Mouse (Mus musculus): ENCODE data around the gene Gm7029. TPM values are rescaled to one million over a fixed set of nuclear protein-coding genes. Genes with fewer than 3 reads are reported as not detected.

Gene Gm7029
- polyA plus RNA-seq, 1 experiment from 2014 or later: not detected

DNA sequence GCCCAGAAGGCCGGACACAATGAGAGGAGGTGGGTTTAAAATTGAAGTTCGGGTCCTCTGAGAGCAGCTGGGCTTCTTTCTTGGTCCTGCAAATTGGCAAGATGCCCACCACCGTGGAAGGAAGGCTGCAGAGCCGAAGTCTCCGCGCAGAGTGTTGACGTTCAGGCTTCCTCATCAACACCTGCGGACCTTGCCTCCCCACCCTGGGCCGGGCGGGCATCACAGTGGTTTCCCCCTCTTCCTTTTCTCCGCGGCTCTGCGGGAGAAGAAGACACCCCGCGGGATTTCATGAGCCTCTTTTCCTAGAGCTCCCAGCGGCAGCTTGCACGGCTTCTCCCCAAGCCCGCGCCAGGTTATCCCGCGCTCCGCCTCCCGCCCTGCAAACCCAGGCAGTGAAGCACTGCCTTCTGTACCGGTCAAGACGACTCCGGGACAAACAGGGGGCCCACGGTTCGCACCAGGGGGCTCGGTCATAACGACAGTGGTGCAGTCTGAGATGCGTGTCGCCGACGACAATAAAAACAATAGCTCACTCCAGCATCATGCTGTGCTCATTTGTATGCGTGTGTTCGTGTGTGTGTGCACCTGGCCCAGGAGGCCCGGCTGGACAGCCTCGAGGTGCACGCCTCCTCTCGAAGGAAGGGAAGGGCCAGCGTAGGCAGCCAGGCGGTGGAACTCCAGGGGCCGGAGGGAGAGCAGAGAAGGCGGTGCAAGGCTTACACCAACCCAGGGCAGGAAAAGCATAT lies 34.9 kb downstream of the Gm7029 start:
- Histone ChIP-seq H3K4me2 (replicated peaks) (peak overlapping the region; percentile 98), H3K27ac (peak overlapping the region; percentile 88), H3K27me3 (no peaks in the 10 kb centered on the region), H3K4me3 (peak overlapping the region; percentile 80), H3K4me1 (peaks cover 16% of the 10 kb centered on the region), H3K36me3 (peaks cover 24% of the 10 kb centered on the region), H3K9me3 (no peaks in the 10 kb centered on the region), H3K9ac (peak overlapping the region; percentile 76)
- ATAC-seq (ENCODE audit: insufficient number of reproducible peaks, insufficient read depth, low FRiP score, low TSS enrichment): peak; percentile 4; the same call in 1 of the 2 replicates
- under 1% methylated on average over 43 of the region's 44 CpGs for WGBS

DNA sequence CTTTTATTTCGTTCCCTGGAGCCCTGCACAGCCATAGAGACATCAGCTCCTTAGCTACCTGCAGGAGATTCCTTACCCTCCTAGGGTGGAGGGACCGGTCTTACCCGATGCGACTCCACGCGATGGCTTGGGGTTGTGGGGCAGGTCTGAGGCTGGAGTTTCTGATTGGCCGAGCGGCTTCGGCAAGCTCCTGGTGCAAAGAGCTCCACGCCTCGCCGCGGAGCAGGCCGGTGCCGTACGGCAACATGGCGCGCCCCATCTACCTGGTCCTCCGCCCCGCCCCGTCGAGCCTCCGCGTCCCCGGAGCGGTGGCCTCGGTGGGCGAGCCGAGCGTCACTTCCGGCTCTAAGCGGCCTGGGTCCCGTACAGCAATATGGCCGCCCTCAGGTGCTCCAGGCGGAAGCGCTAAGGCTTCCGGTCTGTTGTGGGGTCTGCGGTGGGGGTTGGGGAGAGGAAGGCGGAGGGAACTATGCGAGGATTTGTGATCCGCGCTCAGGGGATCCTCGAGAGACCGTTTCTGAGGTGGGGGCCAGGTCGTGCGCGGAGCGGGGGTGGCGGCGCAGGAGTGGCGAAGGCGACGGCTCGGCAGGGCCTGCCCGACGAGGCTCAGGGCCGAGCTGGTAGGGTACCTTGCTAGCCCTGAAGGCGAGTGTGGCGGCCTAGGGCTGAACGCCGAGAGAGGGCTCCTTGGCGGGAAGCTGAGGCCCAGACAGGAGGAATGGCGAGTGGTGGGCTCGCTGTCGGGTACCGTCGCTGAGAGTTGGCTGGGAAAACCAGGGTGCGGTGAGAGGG lies 35.6 kb downstream of the Gm7029 start, which contains the start of gene Daxx:
Gene Daxx, plus strand, starts transcription at position 338 of the 792 bp plus-strand sequence.
- Histone ChIP-seq H3K4me2 (replicated peaks) (peak within 1 kb of the TSS; percentile 98), H3K27me3 (no peaks in the 10 kb centered on the region), H3K9ac (peak within 1 kb of the TSS; percentile 80), H3K36me3 (peaks cover 32% of the 10 kb centered on the region), H3K4me1 (peaks cover 19% of the 10 kb centered on the region), H3K27ac (peak within 1 kb of the TSS; percentile 88), H3K9me3 (no peaks in the 10 kb centered on the region), H3K4me3 (peak within 1 kb of the TSS; percentile 80)
- under 1% methylated on average over 68 of the region's 68 CpGs for WGBS
- ATAC-seq (ENCODE audit: insufficient number of reproducible peaks, insufficient read depth, low FRiP score, low TSS enrichment): peak; percentile 95

DNA sequence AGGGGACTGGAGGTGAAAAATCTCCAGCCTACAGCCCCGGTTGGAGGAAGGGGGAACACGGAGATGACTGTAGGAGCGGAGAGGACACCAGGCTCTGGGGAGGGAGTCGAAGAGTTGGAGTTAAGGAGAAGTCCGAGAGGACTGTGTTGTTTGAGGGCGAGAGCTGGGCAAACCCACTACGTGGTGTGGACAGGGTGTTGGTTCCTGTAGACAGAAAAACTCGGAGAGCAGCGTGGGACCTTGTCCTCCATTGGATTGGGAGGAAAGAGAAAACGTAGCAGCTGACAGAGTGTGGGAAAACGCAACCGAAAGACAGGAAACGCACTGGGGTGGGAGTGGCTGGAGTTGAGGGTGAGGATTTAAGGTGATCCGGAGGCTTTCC lies 36.2 kb downstream of the Gm7029 start:
- peak overlapping the region; percentile 80 for H3K9ac ChIP-seq
- peaks cover 37% of the 10 kb centered on the region for H3K36me3 ChIP-seq
- ATAC-seq (ENCODE audit: insufficient number of reproducible peaks, insufficient read depth, low FRiP score, low TSS enrichment): no peak
- H3K9me3 ChIP-seq: no peaks in the 10 kb centered on the region
- peak overlapping the region; percentile 80 for H3K4me3 ChIP-seq
- H3K4me1 ChIP-seq: peaks cover 23% of the 10 kb centered on the region
- no peaks in the 10 kb centered on the region for H3K27me3 ChIP-seq
- peak overlapping the region; percentile 88 for H3K27ac ChIP-seq
- H3K4me2 ChIP-seq (replicated peaks): peak overlapping the region; percentile 98
- WGBS: under 1% methylated on average over 14 of the region's 14 CpGs

GRCm38 (mm10) chr17:33910346-33911051 lies 36.9 kb downstream of the Gm7029 start:
- Histone ChIP-seq H3K9ac (peak overlapping the region; percentile 80), H3K27ac (peak overlapping the region; percentile 88), H3K9me3 (no peaks in the 10 kb centered on the region), H3K4me1 (peaks cover 29% of the 10 kb centered on the region), H3K4me2 (replicated peaks) (peak overlapping the region; percentile 98), H3K27me3 (no peaks in the 10 kb centered on the region), H3K36me3 (peaks cover 41% of the 10 kb centered on the region), H3K4me3 (peak overlapping the region; percentile 80)
- WGBS: 42% methylated on average over 11 of the region's 11 CpGs
- ATAC-seq (ENCODE audit: insufficient number of reproducible peaks, insufficient read depth, low FRiP score, low TSS enrichment): no peak

DNA sequence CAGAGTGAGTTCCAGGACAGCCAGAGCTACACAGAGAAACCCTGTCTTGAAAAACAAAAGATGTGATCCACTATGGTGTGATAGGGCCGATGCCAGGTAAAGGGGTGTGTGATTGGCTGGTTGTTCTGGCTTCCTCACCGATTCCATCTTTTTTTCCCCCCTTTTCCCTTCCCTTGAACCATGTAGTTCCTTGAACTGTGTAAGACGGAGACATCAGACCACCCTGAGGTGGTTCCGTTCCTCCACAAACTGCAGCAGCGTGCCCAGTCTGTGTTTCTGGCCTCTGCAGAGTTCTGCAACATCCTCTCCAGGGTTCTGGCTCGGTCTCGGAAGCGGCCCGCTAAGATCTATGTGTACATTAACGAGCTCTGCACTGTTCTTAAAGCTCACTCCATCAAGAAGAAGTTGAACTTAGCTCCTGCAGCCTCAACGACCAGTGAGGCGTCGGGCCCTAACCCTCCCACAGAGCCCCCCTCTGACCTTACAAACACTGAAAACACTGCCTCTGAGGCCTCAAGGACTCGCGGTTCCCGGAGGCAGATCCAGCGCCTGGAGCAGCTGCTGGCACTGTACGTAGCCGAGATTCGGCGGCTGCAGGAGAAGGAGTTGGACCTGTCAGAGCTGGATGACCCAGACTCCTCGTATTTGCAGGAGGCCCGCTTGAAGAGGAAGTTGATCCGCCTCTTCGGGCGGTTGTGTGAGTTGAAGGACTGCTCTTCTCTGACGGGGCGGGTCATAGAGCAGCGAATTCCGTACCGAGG lies 37.6 kb downstream of the Gm7029 start:
- H3K9me3 ChIP-seq: no peaks in the 10 kb centered on the region
- H3K36me3 ChIP-seq: peaks cover 41% of the 10 kb centered on the region
- H3K27me3 ChIP-seq: no peaks in the 10 kb centered on the region
- peak overlapping the region; percentile 11; the same call in 1 of the 2 replicates for H3K9ac ChIP-seq
- WGBS: 93% methylated on average over 31 of the region's 31 CpGs
- no peak overlapping the region for H3K27ac ChIP-seq
- no peak overlapping the region for H3K4me2 ChIP-seq (replicated peaks)
- no peak for ATAC-seq (ENCODE audit: insufficient number of reproducible peaks, insufficient read depth, low FRiP score, low TSS enrichment)
- peak overlapping the region; percentile 13; the same call in 1 of the 2 replicates for H3K4me3 ChIP-seq
- H3K4me1 ChIP-seq: peaks cover 29% of the 10 kb centered on the region

GRCm38 (mm10) chr17:33911813-33912414 lies 38.3 kb downstream of the Gm7029 start:
- no peaks in the 10 kb centered on the region for H3K27me3 ChIP-seq
- peak overlapping the region; percentile 11; the same call in 1 of the 2 replicates for H3K9ac ChIP-seq
- H3K4me1 ChIP-seq: peaks cover 32% of the 10 kb centered on the region
- no peaks in the 10 kb centered on the region for H3K9me3 ChIP-seq
- H3K27ac ChIP-seq: no peak overlapping the region
- WGBS: 88% methylated on average over 28 of the region's 28 CpGs
- no peak for ATAC-seq (ENCODE audit: insufficient number of reproducible peaks, insufficient read depth, low FRiP score, low TSS enrichment)
- no peak overlapping the region for H3K4me2 ChIP-seq (replicated peaks)
- no peak overlapping the region for H3K4me3 ChIP-seq
- H3K36me3 ChIP-seq: peaks cover 41% of the 10 kb centered on the region

GRCm38 (mm10) chr17:33913264-33913663 lies 39.6 kb downstream of the Gm7029 start:
- Histone ChIP-seq H3K4me1 (peaks cover 27% of the 10 kb centered on the region), H3K36me3 (peaks cover 49% of the 10 kb centered on the region), H3K9me3 (no peaks in the 10 kb centered on the region), H3K4me3 (no peak overlapping the region), H3K9ac (no peak overlapping the region), H3K4me2 (replicated peaks) (no peak overlapping the region), H3K27ac (no peak overlapping the region), H3K27me3 (no peaks in the 10 kb centered on the region)
- 95% methylated on average over 10 of the region's 10 CpGs for WGBS
- ATAC-seq (ENCODE audit: insufficient number of reproducible peaks, insufficient read depth, low FRiP score, low TSS enrichment): no peak

DNA sequence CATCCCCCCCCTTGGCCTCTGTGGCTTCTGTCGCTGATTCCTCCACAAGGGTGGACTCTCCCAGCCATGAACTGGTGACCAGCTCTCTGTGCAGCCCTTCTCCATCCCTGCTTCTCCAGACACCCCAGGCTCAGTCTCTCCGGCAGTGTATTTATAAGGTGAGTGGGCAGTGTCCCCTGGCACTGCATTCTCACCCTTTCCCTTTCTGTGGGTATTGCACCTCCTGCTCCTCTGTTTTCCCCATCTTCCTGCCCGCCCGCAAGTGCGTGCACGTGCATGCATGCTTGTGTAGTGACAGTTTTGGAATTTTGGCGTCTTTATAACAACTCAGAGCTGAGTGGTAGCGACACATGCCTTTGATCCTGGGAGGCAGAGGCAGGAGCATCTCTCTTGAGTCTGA lies 40.3 kb downstream of the Gm7029 start:
- Histone ChIP-seq H3K9ac (no peak overlapping the region), H3K36me3 (peaks cover 49% of the 10 kb centered on the region), H3K4me1 (peaks cover 31% of the 10 kb centered on the region), H3K4me2 (replicated peaks) (no peak overlapping the region), H3K27ac (no peak overlapping the region), H3K27me3 (0 out of 2 replicates have a peak, but pooled peaks cover 2% of the 10 kb centered on the region), H3K4me3 (no peak overlapping the region), H3K9me3 (no peaks in the 10 kb centered on the region)
- no peak for ATAC-seq (ENCODE audit: insufficient number of reproducible peaks, insufficient read depth, low FRiP score, low TSS enrichment)
- 92% methylated on average over 8 of the region's 8 CpGs for WGBS

DNA sequence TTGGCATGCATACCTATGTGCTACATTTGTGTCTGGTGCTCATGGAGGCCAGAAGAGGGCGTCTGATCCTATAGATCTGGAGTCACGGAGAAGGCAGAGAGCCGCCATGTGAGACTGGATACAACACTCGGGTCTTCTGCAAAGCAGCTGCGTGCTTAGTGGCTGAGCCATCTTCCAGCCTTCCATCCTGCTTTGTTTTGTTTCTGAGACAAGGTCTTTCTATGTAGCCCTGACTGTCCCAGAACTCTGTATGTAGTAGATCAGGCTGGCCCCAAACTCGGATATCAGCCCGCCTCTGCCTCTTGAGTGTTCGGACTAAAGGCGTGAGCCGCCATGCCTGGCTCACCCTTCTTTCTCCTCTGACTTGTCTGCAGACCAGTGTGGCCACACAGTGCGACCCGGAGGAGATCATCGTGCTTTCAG lies 41.3 kb downstream of the Gm7029 start:
- H3K27me3 ChIP-seq: 0 out of 2 replicates have a peak, but pooled peaks cover 2% of the 10 kb centered on the region
- no peaks in the 10 kb centered on the region for H3K9me3 ChIP-seq
- H3K27ac ChIP-seq: no peak overlapping the region
- H3K4me3 ChIP-seq: no peak overlapping the region
- H3K9ac ChIP-seq: no peak overlapping the region
- H3K4me1 ChIP-seq: peaks cover 40% of the 10 kb centered on the region
- peaks cover 49% of the 10 kb centered on the region for H3K36me3 ChIP-seq
- peak overlapping the region; percentile 54 for H3K4me2 ChIP-seq (replicated peaks)
- no peak for ATAC-seq (ENCODE audit: insufficient number of reproducible peaks, insufficient read depth, low FRiP score, low TSS enrichment)
- WGBS: 75% methylated on average over 13 of the region's 13 CpGs

DNA sequence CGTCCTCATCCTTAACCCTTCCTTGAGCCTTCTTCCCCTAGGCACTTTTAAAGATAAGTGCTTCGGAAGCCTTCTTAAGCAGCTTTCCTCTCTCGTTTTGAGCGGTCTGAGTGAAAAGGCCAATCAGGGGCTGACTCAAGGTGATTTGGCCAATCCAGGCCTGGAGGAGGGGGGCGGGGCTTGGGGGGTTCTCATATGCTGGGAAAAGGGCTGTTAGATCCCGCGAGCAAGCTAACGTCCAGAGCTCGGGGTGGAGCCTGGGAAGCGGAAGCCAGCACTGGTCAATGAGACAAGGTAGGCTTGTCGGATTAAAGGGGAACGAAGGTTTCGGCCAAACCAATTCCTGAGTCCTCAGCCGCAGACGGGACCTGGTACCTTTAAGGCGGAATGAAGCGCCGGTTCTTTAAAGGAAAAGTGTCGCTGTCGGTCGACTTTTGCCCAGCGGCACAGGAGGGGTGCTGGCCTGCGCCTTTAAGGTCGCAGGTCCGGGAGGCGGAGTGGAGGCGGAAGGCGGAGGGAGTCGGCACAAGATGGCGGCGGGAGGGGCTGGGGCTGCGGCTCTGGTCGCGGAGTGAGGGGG lies 42.1 kb downstream of the Gm7029 start, which contains the start of the genes Tapbp and Zbtb22:
Gene Tapbp, plus strand, starts transcription at position 229 of the 580 bp plus-strand sequence.
Gene Zbtb22, plus strand, starts transcription at position 234 of the 580 bp plus-strand sequence.
- Histone ChIP-seq H3K9me3 (no peaks in the 10 kb centered on the region), H3K4me3 (peak within 1 kb of the TSS; percentile 51), H3K9ac (peak within 1 kb of the TSS; percentile 40), H3K4me2 (replicated peaks) (peak within 1 kb of the TSS; percentile 54), H3K27ac (peak within 1 kb of the TSS; percentile 79), H3K27me3 (0 out of 2 replicates have a peak, but pooled peaks cover 2% of the 10 kb centered on the region), H3K4me1 (peaks cover 35% of the 10 kb centered on the region), H3K36me3 (peaks cover 49% of the 10 kb centered on the region)
- ATAC-seq (ENCODE audit: insufficient number of reproducible peaks, insufficient read depth, low FRiP score, low TSS enrichment): peak; percentile 90
- under 1% methylated on average over 31 of the region's 34 CpGs for WGBS
